Comparison of ENCODE assay signal across 30 mouse cellular contexts in the genomic region with DNA sequence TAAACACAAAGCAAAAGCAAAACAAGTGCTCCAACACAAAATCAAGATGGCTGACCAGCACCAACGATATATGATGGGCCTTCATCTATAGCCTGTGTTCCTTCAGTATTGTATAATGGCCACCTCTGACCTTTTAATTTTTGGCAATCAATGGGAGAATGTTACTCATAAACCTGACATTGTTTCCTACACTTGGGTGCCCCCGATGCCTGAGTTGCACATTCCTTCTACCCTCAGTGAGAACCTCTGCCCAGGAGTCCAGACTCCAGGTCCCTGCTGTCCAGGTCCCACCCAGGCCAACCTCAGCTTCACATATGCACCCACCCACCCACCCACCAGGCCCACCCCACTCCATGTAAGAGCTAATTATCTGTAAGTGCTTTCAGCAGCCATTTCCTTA.
DNase-seq lines count a peak whose midpoint lies in the region; ATAC-seq lines count a peak whose summit lies in the region.
"Had no signal": no experiment of that assay in that cellular context is flagged by ENCODE, and none has a peak within 500 bp of the region (broad histone marks: within the 10 kb centered on the region; RNA-seq: fewer than 3 reads in every experiment).

No protein-coding gene starts in this region.

- DNase-seq in kidney, adult 18-20 months, result peak; percentile 29
- DNase-seq in kidney, adult 8-10 months, result peak; percentile 66 to 75
- peak; percentile 81 for DNase-seq in kidney, adult 9 months
- DNase-seq in kidney, postnatal 14 days, result peak; percentile 48
- DNase-seq in spleen, postnatal 4 days (ENCODE audit: low spot score in 2 of 2), result no peak
- DNase-seq in frontal cortex, postnatal 25 days (ENCODE audit: low spot score in 2 of 2), result no peak
- DNase-seq in embryo, embryonic 10 days (ENCODE audit: low spot score), result no peak
- DNase-seq: adrenal gland, adult 2 months; adrenal gland, postnatal 14 days; cerebellum, adult 11 months; cerebellum, adult 2 months; cerebellum, adult 9-11 months; cerebellum, postnatal 25 days; embryo, embryonic 11 days; gastrocnemius, adult 2 months; gastrocnemius, postnatal 14 days; heart, adult 18-20 months; heart, postnatal 10 days; heart, postnatal 4 days had no signal

- no peaks in the 10 kb centered on the region for H3K27me3 ChIP-seq in kidney, embryonic 14.5 days (ENCODE audit: control insufficient read depth, insufficient read depth, low read length)

- H3K4me3 ChIP-seq in kidney, embryonic 14.5 days (ENCODE audit: low read length), result no peak overlapping the region
- H3K4me3 ChIP-seq: embryonic facial prominence, embryonic 10.5 days; embryonic facial prominence, embryonic 13.5 days; erythroblast, embryonic 14.5 days; forebrain, embryonic 10.5 days; forebrain, embryonic 13.5 days; gastrocnemius, adult 2 months; heart, embryonic 12.5 days; heart, embryonic 15.5 days had no signal

- H3K9me3 ChIP-seq in kidney, embryonic 14.5 days (ENCODE audit: control insufficient read depth, low read length), result no peaks in the 10 kb centered on the region
- H3K9me3 ChIP-seq: embryonic facial prominence, embryonic 10.5 days; embryonic facial prominence, embryonic 13.5 days; forebrain, embryonic 10.5 days; forebrain, embryonic 13.5 days; heart, embryonic 12.5 days; heart, embryonic 15.5 days had no signal

- no peak overlapping the region for H3K9ac ChIP-seq in kidney, embryonic 14.5 days (ENCODE audit: low read depth, low read length)
- H3K9ac ChIP-seq: embryonic facial prominence, embryonic 13.5 days; forebrain, embryonic 13.5 days; heart, embryonic 12.5 days; heart, embryonic 15.5 days; hindbrain, embryonic 14.5 days had no signal

- H3K27ac ChIP-seq in kidney, embryonic 14.5 days (ENCODE audit: low read depth, low read length), result no peak overlapping the region
- H3K27ac ChIP-seq: embryonic facial prominence, embryonic 10.5 days; embryonic facial prominence, embryonic 13.5 days; forebrain, embryonic 10.5 days; forebrain, embryonic 13.5 days; gastrocnemius, adult 2 months; heart, embryonic 15.5 days; hindbrain, embryonic 14.5 days had no signal

- H3K36me3 ChIP-seq in kidney, embryonic 14.5 days (ENCODE audit: control insufficient read depth, insufficient read depth, low read length), result no peaks in the 10 kb centered on the region
- H3K36me3 ChIP-seq: embryonic facial prominence, embryonic 10.5 days; embryonic facial prominence, embryonic 13.5 days; forebrain, embryonic 10.5 days; heart, embryonic 12.5 days; heart, embryonic 15.5 days had no signal

- WGBS in kidney, embryonic 14.5 days, result 91% methylated on average over 2 of the region's 2 CpGs

- no peaks in the 10 kb centered on the region for H3K4me1 ChIP-seq in kidney, embryonic 14.5 days (ENCODE audit: control insufficient read depth, insufficient read depth, low read length)
- H3K4me1 ChIP-seq: embryonic facial prominence, embryonic 13.5 days; forebrain, embryonic 10.5 days had no signal

- ATAC-seq in kidney, embryonic 14.5 days (ENCODE audit: low FRiP score, low TSS enrichment), result no peak
- ATAC-seq: CD4-positive, CD25-positive, alpha-beta regulatory T cell, adult 4 months; forebrain, embryonic 13.5 days; forebrain, embryonic 16.5 days had no signal

- no peak overlapping the region for H3K4me2 ChIP-seq in kidney, embryonic 14.5 days (replicated peaks; ENCODE audit: low read depth, low read length)
- H3K4me2 ChIP-seq: embryonic facial prominence, embryonic 13.5 days; forebrain, embryonic 13.5 days; heart, embryonic 12.5 days; heart, embryonic 15.5 days; hindbrain, embryonic 14.5 days had no signal

Comparison
In these comparisons a context has a peak if more than half of its experiments do, and no peak if none do; other contexts are left out.
1. DNase-seq: peak in kidney, adult 18-20 months (single experiment), kidney, adult 8-10 months (2 of 2), kidney, adult 9 months (single experiment) and kidney, postnatal 14 days (single experiment); none in spleen, postnatal 4 days (0 of 2), frontal cortex, postnatal 25 days (0 of 2) and embryo, embryonic 10 days (single experiment).